Mouse (Mus musculus): Measurements from ENCODE around the gene Mmp8.

- TF ChIP-seq CTCF (IDR thresholded peaks at IDR 0.05; ENCODE audit: low read depth) (no peak), EP300 (IDR thresholded peaks at IDR 0.05; ENCODE audit: low read depth) (no peak)
Observed at GRCm38 (mm10) chr9:7605638-7606037, 47.4 kb downstream of the Mmp8 start.

All from heart, postnatal 0 days (tissue).